Mouse (Mus musculus) bone marrow, adult 2 months (tissue): ENCODE data around the gene Zbtb6. TPM values are rescaled to one million over a fixed set of nuclear protein-coding genes. Genes with fewer than 3 reads are reported as not detected.

Experiments
- H3K27ac ChIP-seq: fragments of 200-500 bp; 2 replicates; pipeline ENCODE4 v1.5.1; 2012; ENCODE audit warnings: low read depth, mild to moderate bottlenecking, control low read depth, inconsistent platforms, low read length; ENCODE audit not compliant: control insufficient read depth, poor library complexity, insufficient read depth
- H3K4me1 ChIP-seq: fragments of 200-500 bp; 2 replicates; pipeline ENCODE4 v1.6.1; 2011; ENCODE audit warnings: low read length; ENCODE audit not compliant: control insufficient read depth, insufficient read depth
- H3K4me3 ChIP-seq: fragments of 200-500 bp; replicated peaks from 2 replicates; pipeline ENCODE3; 2011; ENCODE audit warnings: mild to moderate bottlenecking, low read depth, low read length, control low read depth; ENCODE audit not compliant: control insufficient read depth
- CTCF ChIP-seq: fragments of 200-500 bp; IDR thresholded peaks from 2 replicates; pipeline ENCODE4 v1.5.1; 2011; ENCODE audit warnings: low read length, control low read depth; ENCODE audit not compliant: control insufficient read depth, insufficient read depth
- POLR2A ChIP-seq: fragments of 200-500 bp; IDR thresholded peaks from 2 replicates; pipeline ENCODE4 v1.6.1; 2011; ENCODE audit warnings: low read depth, mild to moderate bottlenecking, control low read depth, low read length, borderline replicate concordance; ENCODE audit not compliant: control insufficient read depth
- WGBS: fragments of 180-500 bp; shearing (Covaris S2); methylation state at CpG from one replicate; pipeline ENCODE4 v1.1.7; 2018; 5-methylcytosine and 5-hydroxymethylcytosine counted together
- polyA plus RNA-seq: library from polyadenylated mRNA; stranded (reverse); fragments of >200 nt; gene quantifications from 2 replicates; pipeline ENCODE4 v1.2.4, GENCODE M21; 2011; ENCODE audit warnings: low replicate concordance; ENCODE audit not compliant: missing spikeins, insufficient read depth, insufficient read length

Zbtb6 gene
- polyA plus RNA-seq: 4.4 and 6.4 TPM in 2 replicates

DNA sequence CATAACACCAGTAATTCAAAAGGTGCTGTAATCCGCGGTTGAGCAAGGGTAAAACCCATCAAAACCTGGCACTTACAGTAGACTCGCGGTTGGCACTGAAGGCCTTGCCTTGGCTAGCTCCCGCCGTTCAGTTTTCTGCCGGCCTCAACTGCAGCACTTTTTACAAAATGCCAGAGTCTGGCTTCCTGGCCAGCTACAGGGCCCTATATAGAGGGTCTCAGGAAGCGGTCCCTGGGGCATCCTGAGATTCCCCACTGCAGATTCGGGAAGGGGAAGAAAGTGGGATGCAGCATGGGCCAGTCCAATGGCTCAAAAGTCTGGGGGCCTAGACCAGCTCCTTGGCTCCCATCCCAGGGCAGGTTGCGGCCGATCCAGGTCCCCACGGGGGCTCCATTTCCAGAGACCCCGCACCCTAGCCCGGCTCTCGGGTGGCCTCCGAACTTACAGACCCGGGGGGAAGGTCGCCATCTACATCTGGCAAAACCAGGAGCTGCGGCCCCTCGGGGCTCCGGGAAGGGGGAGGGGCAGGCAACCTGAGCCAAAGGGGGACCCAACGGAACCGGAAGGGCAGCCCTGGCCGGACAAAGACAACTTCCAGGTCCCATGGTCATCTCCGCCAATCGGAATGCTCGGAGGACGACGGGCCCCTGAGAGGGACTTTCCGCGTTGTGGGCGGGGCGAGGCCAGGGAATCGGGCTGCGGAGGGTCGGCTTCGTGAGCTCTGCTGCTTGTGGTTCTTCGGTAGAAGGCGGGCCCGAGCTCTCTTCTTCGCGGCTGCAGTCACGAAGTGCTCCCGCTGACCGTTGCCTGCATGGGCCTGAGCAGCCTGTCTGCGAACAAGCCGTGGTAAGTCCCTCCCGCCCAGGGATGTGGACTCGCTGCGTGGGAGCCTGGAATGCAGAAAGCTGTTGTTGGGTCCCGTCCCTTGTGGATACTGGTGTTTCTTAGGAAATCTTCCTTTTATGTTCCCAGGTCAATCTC, at the start of gene Zbtb6, which contains the start of the genes Zbtb26 and Rabgap1:
Zbtb6 (minus strand) TSS at position 561 of the 981 bp plus-strand sequence.
Zbtb26 (minus strand) TSS at position 525 of the 981 bp plus-strand sequence.
Rabgap1 (plus strand) TSS at position 669 of the 981 bp plus-strand sequence.
- no peaks in the 10 kb centered on the region; the same call in 1 of the 2 replicates for H3K4me1 ChIP-seq
- WGBS: under 1% methylated on average over 51 of the region's 51 CpGs

GRCm38 (mm10) chr2:37488956-37489355, 46.0 kb upstream of the Zbtb6 start:
- H3K4me3 ChIP-seq: no peak overlapping the region
- 88% methylated on average over 2 of the region's 2 CpGs for WGBS
- no peak for TF ChIP-seq CTCF
- no peak for TF ChIP-seq POLR2A
- H3K27ac ChIP-seq: no peak overlapping the region
- no peaks in the 10 kb centered on the region for H3K4me1 ChIP-seq

More for the DNA sequence above, at the start of gene Zbtb6, which contains the start of the genes Zbtb26 and Rabgap1:
- TF ChIP-seq POLR2A (no peak; the same call in 1 of the 2 replicates), CTCF (no peak)
- Histone ChIP-seq H3K27ac (peak within 1 kb of the TSS; percentile 60), H3K4me3 (peak within 1 kb of the TSS; percentile 92)

GRCm38 (mm10) chr2:37486408-37486807, 43.4 kb upstream of the Zbtb6 start:
- TF ChIP-seq CTCF: no peak
- TF ChIP-seq POLR2A: no peak
- Histone ChIP-seq H3K27ac (no peak overlapping the region), H3K4me3 (no peak overlapping the region)

GRCm38 (mm10) chr2:37485370-37485769, 42.4 kb upstream of the Zbtb6 start:
- TF ChIP-seq POLR2A (no peak), CTCF (no peak)
- H3K4me1 ChIP-seq: no peaks in the 10 kb centered on the region
- WGBS: 72% methylated on average over 1 of the region's 1 CpGs
- no peak overlapping the region for H3K4me3 ChIP-seq
- H3K27ac ChIP-seq: no peak overlapping the region

More at GRCm38 (mm10) chr2:37486408-37486807, 43.4 kb upstream of the Zbtb6 start:
- H3K4me1 ChIP-seq: no peaks in the 10 kb centered on the region

DNA sequence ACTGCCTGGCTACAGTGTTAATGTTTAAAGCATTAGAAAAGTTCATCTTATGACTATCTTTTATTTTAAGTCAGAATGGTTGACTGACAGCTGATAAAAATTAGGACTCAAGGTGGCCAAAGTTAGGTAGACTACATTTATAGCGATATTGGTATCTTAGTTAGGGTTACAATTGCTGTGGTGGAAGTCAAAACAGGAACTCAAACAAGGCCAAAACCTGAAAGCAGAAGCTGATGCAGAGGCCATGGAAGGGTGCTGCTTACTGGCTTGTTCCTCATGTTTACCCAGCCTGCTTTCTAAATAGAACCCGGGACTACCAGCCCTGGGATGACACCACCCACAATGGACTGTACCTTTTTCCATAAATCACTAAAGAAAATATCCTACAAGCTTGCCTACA, 41.2 kb upstream of the Zbtb6 start:
- WGBS: 59% methylated on average over 2 of the region's 2 CpGs
- TF ChIP-seq POLR2A (no peak), CTCF (no peak)
- Histone ChIP-seq H3K27ac (no peak overlapping the region), H3K4me3 (no peak overlapping the region), H3K4me1 (no peaks in the 10 kb centered on the region)

DNA sequence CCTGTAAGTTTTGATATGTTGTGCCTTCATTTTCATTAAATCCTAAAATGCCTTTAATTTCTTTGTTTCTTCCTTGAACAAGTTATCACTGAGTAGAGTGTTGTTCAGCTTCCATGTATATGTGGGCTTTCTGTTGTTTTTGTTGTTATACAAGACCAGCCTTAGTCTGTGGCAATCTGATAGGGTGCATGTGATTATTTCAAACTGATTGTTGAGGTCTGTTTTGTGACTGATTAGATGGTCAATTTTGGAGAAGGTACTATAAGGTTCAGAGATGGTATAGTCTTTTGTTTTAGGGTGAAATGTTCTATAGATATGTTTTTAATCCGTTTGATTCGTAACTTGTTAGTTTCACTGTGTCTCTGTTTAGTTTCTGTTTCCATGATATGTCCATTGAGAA, 37.1 kb upstream of the Zbtb6 start:
- TF ChIP-seq CTCF (no peak), POLR2A (no peak)
- WGBS: 71% methylated on average over 2 of the region's 2 CpGs
- no peak overlapping the region for H3K4me3 ChIP-seq
- no peak overlapping the region for H3K27ac ChIP-seq
- H3K4me1 ChIP-seq: no peaks in the 10 kb centered on the region

- Histone ChIP-seq H3K27ac (no peak overlapping the region), H3K4me1 (no peaks in the 10 kb centered on the region), H3K4me3 (no peak overlapping the region)
- TF ChIP-seq CTCF: no peak
- no peak for TF ChIP-seq POLR2A
These were observed 36.6 kb upstream of the Zbtb6 start for GRCm38 (mm10) chr2:37479559-37479958.

- 70% methylated on average over 4 of the region's 4 CpGs for WGBS
- H3K27ac ChIP-seq: no peak overlapping the region
These were observed 23.3 kb upstream of the Zbtb6 start for GRCm38 (mm10) chr2:37466266-37466665.

GRCm38 (mm10) chr2:37460707-37461106, 17.7 kb upstream of the Zbtb6 start:
- TF ChIP-seq CTCF (no peak), POLR2A (no peak)
- Histone ChIP-seq H3K4me1 (no peaks in the 10 kb centered on the region), H3K27ac (no peak overlapping the region), H3K4me3 (no peak overlapping the region)
- 90% methylated on average over 4 of the region's 4 CpGs for WGBS

More at GRCm38 (mm10) chr2:37466266-37466665, 23.3 kb upstream of the Zbtb6 start:
- no peak for TF ChIP-seq POLR2A
- TF ChIP-seq CTCF: no peak
- no peaks in the 10 kb centered on the region for H3K4me1 ChIP-seq
- H3K4me3 ChIP-seq: no peak overlapping the region
